Mouse (Mus musculus) T-helper 2 cell (primary cell): ENCODE results near the gene Nek1.

Experiments
- in situ Hi-C: fragments of 300-600 bp; cut with MboI, MseI; formaldehyde crosslinking; loops from one replicate; pipeline ENCODE4 v1.15.1; 2025; ENCODE audit warnings: high pct_unique_total_duplicates

Gene Nek1

DNA sequence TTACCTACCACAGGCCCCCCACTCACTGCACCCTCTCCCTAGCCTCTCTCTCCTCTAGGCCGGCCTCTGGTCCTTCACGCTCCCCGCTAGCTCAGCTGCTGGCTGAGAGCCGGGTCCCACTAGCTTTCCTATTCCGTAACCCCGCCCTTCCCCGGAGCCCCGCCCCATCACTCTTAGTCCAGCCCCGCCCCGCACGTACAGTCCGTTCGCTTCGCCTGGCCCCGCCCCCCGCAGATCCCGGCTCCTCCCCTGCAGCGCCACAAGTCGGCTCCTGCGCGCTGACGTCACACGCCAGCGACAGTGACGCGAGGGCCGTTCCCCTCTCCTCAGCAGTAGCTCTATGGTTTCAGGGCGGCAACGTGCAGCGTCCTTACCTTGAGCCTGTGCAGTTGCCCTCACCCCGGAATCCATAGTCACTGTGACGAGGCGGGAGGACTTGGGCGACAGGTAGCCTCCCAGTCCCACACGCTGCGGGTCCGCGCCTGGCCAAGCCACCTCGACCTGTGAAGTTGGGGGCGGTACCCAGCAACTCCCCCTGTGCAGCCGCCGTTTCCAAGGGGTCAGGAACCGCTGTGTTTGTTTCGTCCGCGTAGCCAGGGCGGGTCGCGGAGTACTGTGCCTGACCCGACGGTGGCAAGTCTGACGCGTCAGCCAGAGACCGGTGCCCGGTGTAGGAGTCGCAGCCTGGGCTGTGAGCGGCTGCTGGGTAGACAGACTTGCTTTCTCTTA is at the start of gene Nek1:
TSS of gene Nek1 (plus strand) at position 286 of the 729 bp plus-strand sequence.
- in situ Hi-C loops, result no loop called here

DNA sequence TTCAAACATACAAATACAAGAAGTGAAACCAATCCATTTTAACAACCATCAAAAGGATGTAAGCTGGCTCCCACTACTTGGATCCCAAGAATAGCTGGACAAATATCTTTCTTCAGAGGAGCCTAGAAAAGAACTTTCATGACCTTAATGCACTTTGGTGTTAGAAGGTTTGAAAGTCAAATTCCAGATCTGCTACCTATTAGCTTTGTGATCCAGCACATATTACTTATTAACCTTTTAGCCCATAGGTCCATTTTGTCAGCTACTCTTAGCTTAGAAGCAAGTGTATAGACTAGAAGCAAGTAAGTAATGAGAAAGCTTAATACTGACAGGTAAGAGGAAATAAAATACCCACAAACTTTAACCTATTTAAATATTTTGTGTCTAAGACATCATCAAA is 45.5 kb upstream of the Nek1 start:
- in situ Hi-C loops, result no loop called here

DNA sequence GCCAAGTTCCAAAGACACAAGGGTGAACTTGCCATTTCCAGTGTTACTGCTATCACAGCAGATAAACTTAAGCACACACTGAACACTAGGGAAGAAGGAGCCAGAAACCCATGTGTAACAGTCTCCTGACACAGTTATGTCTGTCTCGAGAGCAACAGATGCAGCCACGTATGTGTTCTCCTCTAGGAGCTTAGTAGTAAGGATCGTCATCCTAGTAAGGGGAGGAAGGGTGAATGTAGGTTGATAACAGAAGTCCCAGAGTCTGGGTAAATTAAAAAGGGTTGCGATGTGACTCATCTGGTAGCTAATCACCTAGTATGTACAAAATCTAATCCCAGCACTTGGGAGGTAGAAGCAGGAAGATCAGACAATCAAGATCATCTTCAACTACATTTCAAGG is 43.1 kb upstream of the Nek1 start:
- in situ Hi-C loops, result no loop called here

DNA sequence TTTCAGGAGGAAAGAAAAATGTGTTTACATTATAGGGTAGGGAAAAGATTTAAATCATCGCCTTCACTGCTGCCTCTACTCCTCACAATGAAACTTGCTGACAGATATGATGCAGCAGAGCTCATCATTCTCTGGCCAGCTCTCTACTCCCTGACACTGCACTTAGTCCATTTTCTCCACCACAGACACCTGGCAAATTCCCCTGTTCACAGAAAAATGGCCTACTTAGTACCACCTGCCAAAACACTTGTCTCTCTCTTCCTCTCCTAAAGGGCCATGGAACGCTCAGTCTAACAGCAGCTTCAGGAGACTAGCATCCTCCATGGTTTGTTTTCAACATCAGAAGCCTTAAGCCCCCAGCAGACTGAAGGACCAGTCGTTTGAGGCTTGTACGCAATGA is 41.7 kb upstream of the Nek1 start:
- in situ Hi-C loops, result no loop called here

DNA sequence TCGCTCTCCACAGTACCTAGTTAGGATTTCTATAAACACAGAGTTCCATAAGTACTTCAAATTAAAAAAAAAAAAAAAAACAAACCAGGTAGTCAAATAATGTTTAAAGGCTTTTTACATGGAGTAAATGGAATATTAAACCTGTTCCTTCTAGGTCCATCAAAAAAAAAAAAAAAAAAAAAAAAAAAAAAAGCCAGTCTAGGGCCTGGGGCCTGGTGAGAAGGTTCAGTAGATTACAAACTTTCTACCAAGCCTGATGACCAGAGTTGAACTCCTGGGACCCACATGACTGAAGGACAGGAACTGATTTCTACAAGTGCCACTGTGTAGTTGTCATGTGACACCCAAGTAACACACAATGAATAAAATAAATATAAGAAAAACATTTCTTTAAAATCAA is 41.2 kb upstream of the Nek1 start:
- in situ Hi-C loops, result no loop called here

DNA sequence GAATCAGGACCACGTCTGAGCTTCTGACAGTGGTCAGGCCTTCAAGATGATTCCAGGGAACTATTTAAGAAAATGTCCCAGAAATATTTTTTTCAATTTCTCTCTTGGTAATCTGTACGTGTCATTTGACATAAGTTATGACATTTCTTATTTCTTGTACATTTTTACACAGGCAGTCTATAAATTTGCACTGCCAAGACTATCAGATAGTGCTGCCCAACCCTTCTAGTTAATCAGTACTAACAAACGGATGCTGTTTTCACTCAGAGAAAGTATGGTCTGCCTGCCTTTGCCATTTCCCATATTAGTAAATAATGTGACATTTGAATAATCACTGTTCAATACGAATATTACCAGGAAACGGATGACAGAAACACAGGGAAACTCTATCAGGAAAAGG is 40.2 kb upstream of the Nek1 start:
- in situ Hi-C loops, result no loop called here

DNA sequence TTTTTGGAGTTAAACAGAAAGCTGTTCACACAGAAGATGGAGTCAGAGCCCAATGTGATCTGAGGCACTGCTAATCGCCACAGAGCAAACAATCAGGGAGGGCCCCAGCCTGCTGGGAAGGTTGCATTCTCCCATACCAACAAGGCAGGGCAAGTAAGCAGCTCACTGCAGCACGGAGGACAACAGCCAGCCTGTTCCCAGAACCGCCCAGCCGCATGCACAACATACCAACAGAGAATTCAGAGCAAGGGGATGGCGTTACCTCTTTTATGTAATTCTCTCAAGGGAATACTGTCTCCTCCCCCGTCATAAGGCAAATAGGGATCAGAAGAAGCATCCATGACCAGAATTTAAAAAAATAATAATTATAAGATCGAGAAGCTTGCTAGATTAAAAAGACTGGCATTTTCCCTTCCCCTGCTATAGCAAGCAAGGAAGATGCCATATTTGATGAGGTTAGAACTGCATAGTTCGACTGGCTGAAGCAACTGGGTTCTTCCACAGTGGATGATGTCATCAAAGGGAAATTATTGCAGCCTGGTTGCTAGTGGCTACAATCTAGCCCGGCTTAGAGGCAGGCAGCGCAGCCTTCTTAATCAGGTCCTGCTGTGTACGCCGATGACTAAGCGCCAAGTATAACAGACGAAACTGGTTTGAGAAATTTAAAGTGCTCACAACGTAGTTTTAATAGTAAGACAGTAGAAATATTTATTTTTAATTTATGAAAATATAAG is 38.5 kb upstream of the Nek1 start:
- in situ Hi-C loops, result no loop called here

DNA sequence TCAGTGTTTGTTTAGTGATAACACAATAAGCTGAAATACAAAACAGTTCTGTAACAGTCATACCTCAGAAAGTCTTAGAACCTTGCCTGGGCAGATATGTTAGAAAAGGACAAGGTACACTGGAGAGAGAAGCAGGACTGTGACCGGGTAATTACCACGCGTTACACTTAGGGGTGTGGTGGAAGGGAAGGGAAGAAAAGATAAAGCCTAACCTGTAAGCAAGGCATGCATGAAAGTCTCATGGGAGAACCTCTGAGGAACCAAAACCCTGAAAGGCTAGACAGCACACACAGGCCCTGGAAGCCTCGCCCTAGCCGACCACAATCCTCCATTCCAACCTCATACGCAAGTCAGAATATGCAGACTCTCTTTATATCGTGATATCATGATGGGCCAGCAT is 36.1 kb upstream of the Nek1 start:
- in situ Hi-C loops, result no loop called here

DNA sequence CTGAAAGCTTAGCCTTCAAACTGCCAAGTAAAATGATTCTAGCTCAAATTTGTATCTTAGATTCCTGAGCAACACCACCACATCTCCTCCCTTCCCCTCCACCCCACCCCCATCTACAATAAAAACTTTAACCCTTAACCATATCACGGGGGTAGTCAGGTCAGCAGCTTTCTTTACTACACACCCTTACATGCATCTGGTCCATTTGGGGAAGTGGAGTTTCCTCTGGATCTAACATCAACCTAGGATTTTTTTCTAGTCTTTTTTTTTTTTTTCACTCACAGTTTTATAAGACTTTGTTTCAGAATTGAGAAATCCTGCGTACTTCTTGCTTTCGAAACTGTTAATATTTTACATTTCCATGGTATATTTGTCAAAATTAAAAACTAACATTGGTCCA is 30.2 kb upstream of the Nek1 start:
- in situ Hi-C loops, result no loop called here

DNA sequence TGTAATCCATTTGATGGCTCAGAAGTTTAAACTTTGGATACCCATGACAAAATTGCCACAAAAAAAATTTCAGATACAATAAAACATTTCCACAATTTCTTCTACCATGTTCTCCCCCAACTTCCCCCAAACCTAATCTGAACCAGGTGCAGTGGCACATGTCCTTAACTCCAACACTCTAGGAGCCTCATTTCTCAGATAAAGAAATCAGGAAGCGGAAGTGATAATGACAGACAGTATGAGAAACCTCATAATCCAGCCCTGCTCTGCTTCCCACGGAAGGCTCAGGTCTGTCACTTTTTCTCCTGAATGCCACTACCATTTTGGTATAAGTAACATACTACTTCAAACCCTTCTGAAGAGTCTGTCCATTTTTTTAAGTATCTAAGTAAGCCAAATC is 29.1 kb upstream of the Nek1 start:
- in situ Hi-C loops, result no loop called here

DNA sequence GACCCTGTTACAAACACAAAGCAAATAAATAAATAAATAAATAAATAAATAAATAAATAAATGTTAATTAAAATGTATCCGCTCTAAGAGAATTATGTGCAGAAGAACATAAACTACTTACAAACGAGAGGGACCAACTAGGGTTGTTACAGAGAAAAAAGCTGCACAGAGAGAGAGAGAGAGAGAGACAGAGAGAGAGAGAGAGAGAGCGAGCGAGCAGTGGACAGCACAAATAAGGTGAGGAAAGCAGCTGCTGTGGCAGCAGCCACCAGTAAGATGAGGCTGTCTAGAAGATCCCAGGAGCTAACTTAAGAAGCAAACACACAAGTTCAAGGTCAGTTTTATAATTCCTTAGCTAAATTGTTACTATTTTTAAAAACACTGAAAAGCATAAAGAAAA is 28.5 kb upstream of the Nek1 start:
- in situ Hi-C loops, result no loop called here

DNA sequence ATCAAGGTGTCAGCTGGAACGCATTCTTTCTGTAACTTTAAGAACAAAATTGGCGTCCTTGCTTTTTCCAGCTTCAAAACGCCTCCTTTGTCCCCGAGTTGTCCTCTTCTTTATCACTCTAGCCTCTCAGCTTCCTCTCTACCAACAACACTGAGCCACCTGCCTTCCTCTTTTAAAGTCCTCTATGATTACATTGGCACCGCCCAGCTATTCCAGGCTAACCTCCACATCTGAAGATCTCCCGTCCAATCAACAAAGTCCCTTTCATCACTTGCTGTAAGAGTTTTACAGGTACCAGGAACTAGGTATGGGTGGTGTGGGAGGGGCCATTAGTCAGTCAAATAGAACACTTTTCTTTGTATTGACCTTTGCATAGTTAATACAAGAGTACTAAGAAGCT is 27.7 kb upstream of the Nek1 start:
- in situ Hi-C loops, result no loop called here

DNA sequence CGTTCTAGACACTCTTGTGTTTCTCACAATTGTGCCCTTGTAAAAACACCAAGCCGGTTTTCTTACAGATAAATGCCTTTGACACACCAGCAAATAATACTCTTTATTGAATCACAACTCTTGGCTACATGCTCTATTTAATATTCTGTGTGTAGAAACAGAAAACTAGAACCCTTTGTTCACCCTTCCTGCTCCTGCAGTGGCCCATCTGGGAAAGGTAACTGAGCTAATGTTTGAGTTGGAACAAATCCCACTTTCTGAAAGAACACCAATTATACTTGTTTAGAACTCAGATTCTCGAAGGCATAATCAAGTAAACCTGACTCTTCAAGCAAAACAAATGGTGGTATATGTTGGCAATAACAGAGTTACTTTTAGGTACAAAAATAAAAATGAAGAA is 27.3 kb upstream of the Nek1 start:
- in situ Hi-C loops, result no loop called here

DNA sequence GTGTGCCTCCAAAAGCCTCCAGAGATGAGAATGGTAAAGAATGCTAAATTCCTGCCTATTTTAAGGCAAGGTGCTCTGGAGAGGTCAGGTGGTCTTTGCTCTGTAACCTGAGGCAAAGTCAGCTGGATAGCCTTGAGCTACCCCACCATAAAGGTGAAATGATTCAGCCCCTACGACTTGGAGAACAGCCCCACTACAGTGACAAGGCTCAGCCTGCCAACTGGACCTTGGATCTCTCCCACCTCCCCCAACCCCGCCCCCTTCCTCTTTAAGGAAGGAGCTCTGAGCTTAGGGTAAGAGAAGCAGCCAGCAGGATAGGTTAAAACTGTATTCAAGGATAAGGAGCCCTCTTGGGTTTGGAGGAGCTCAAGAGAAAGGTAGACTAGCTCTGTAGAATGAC is 23.9 kb upstream of the Nek1 start:
- in situ Hi-C loops, result no loop called here

DNA sequence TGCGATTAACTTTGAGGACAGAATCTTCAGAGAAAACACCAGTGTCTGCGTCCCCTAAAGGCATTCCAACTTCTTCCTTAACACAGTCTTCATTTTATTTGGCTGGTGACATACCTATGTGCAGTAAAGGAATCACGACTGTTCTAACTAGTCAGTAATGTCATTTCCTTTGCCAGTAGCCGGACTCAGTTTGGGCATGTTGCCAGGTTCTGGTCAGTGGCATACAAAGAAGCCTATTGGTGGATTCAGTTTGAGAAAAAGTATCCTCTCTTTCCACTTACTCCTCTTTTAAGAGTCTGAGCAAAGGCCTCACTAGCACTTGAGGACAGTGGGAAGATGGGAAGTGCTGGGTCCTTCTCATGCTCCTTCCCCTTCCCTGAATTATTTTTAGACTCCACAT is 21.2 kb upstream of the Nek1 start:
- in situ Hi-C loops, result no loop called here

DNA sequence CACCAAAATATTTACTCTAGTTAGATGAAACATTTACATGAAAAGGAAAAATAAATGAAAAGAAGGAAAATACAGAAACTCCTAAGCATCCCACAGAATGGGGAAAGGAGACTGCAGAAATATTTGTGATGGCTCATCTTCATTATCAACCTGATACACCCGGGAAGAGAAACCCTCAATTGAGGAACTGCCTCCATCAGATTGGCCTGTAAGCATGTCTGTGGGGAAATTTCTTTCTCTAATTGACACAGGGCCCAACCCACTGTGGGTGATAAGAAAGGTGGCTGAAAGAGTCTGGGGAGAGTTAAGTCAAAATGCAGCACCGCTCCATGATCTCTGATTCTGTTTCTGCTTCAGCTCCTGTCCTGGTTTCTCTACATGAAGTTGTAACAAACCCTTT is 19.5 kb upstream of the Nek1 start:
- in situ Hi-C loops, result no loop called here

DNA sequence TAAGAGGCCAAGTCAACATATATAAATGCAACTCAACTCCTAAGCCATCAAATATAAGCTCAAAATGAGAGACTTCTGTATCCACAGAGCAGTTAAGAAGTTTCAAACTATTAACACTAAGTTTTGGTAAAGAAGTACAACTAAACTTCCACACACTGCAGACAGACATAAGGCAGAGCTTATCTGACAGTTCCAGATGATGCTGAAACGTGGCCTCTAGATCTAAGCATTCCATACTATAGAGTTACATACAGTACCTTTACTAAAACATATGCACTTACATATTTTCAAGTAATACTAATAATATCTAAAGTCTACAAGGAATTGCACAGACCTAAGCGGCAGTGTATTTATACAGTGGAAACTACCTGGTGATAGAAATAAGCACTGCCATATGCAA is 18.2 kb upstream of the Nek1 start:
- in situ Hi-C loops, result no loop called here

DNA sequence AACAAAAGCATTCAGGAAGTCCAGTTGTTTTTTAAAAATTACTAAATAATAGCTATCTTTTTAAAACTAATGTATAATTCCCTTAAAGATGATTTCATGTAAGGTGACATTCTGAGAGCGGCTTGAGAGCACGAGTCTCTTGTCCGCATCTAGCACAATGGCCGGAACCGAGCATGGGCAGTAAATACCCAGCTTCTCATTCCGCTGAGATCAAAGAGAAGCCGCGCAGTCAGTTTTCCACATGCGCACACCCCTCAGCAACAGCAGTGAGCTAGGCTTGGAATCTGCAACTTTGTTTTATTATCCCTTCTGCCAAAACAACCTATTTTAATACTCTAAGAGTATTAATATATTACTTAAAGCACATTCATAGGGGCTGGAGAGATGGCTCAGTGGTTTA is 16.2 kb upstream of the Nek1 start:
- in situ Hi-C loops, result no loop called here

DNA sequence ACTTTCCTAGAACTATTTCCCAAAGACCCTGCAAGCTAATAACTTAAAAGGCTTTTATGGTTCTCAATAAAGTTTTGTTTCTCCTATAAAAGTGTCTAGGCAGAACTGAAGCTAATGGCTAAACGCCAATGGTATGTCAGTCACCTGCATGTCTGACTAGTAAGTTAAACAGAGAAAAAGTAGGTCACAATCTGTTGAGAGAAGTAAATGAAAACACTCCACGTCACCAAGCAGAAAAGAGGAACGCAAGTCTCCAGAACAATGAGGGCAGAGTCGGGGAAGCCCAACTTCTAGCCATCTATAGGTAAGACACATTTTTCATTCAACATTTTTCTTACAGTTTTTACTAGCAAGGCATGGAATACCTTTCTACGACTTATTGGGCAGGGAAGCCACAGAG is 14.5 kb upstream of the Nek1 start:
- in situ Hi-C loops, result no loop called here

DNA sequence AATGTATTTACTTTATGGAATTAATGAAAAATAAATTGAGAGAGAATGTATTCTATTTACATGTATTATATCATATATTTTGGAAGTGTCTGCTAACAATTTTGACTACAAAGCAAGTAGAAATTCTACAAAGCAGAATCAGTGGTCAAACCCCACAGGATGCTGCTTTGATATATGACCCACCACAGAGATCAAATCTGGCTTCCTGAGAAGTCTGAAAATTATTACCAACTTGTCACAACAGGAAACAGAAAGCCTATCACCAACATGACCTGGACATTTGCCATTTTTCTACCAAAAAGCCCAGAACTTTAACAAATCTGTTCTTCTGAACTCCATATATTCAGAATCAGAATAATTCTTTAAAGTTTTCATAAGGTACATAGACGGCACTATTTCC is 11.6 kb upstream of the Nek1 start:
- in situ Hi-C loops, result no loop called here

DNA sequence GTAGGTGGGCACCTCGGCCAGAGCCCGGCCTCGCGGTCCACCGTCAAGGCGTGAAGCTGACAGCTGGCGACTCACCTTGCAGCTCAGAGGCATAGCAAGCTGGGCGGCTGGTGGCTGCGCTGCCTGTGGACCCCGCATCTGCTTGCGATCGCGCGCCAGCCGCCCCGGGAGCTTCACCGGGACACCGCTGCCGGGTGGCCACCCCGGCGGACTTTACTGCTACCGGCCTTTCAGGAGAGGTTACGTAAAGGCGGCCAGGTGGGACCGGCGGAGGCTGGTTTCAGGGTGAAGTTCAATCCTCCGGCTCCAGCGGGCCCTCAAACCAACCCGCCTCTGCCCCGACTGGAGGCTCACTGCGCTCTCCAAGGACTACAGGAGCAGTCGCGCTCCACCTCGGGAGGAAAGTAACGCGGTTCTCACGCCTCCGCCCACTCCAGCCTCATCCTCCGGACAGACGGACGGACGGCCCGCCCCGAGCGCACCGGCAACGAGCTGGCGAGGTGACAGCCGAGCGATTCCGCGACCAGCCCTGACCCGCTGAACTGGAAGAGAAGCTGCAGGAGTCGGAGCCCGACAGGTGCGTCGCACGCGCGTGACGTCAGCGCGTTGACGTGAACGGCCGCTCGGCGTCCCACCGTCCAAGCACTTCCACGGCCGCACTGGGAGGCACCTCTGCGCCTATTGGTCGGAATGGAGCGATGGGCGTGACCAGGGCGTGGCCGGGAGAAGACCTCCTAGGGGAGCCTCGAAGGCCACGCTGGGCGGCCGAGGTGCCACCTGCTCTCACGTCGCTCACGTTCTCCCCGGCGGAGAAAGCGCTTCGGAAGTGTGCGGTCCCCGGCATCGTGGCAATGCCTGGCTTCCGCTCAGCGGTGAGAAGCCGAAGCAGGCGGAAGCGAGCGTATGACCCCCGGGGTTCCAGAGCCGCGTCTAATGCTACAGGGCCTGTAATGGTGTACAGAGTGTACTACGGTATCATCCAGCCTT is 10.0 kb upstream of the Nek1 start, which contains the start of gene Clcn3:
TSS of gene Clcn3 (minus strand) at position 600 of the 987 bp plus-strand sequence.
- in situ Hi-C loops, result no loop called here

DNA sequence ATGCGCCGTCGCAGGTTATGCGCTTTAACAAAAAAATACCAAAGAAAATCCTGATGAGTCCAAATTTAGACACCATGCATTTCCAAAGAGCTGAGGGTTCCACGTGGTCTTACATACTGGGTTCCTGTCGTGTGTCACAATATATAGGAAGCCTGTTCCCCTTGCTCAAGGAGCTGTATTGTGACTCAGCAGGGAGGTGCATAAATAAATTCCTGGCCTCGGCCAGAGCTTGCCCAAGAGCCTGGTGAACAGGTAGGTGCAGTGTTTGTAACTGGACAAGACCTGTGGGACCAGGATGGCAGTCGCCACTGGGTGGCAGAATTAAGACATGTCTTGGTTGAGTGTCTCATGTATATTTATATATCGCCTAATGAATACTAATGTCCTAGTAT is 9.3 kb upstream of the Nek1 start:
- in situ Hi-C loops, result no loop called here
